Mouse (Mus musculus) retina, embryonic 14.5 days (tissue): Measurements from ENCODE around the gene Man1a.

Experiments used
- DNase-seq: peaks from one replicate; pipeline ENCODE4 v3.0.0-alpha.2; 2015; ENCODE audit warnings: low spot score

The Man1a gene

DNA sequence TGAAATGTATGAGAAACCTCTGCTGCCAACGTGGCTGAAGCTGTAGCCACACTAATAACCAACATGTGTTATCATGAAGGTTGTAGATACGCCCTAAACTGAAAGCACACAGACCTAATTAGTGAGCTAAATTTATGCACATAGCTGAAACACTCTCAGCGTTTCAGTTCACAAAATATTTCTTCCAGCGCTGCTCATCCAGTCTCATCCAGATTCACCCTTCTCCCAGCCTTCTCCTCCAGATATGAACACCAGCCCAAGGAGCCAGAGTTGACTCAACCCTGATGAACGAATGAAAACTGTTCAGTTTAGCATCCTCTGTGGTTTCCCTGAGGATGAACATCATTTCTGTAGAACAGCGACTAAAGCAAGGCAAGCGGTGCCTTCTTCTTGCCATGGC is 15.8 kb downstream of the Man1a start:
- no peak for DNase-seq

DNA sequence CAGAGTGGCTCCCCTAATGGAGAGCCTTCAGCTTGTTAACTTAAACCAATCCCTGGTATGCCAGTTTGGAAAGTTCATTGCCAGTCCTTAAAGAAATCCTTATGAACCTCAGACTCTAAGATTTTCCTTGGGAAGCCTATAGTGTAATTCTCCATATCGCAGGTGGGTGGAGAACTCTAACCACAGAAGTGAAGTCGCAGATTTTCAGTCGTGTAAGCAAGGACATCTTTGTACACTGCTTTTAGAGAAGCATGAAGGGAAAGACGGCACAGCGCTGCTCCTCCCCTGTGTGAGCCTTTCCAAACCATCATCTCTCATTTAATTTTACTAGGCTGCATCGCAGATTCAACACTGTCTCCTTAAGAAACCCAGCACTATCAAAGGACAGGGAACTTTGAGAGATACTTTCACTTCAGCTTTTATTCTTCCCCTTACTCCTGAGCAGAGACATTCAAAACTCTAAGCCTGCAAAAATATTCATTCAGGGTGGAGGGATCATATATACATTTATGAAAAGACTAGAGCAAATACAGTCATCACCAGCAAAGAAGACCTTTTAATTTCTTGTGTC is 16.6 kb downstream of the Man1a start:
- peak; percentile 26 for DNase-seq

DNA sequence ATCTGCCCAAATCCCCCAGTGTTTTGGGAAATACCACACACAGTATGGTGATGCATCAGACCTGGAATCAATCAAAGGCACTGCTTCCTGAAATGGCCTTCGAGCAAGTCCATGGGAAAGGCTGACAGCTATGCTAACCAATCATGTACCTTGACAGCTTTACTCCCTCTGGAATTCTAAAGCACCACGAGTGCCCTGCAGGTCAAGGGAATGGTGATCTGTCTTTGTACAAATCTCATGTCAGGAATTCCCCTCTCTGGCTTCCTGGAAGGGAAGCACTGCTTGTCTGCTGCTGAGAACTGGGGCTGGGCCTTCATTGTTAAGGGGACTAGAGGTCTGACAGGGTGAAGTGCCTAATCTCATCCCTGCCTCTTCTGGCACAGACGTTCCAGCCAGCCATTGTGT is 17.3 kb downstream of the Man1a start:
- no peak for DNase-seq

- no peak for DNase-seq
These were observed 17.8 kb downstream of the Man1a start for GRCm38 (mm10) chr10:54058657-54059056.

- DNase-seq: no peak
These were observed 22.2 kb downstream of the Man1a start for GRCm38 (mm10) chr10:54054188-54054587.

- DNase-seq: no peak
These were observed 28.5 kb downstream of the Man1a start for GRCm38 (mm10) chr10:54047885-54048284.

DNA sequence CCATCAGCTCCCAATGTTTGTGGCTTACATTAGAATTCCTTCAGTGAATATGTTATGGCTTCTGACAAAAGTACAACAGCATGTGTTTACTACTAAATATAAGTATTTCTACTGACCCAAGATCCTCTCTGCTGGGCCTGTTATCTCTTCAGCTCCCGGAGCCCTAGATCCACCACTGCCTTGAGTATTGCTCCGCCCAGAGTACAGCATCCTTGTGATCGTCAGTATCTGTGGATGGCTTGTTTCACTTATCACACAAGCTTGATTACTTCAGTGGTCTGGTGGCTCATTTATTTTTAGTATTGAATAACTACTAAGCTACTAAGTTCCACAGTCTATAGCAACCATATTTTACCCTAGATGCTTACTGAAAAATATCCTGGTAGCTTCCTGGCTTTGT is 33.1 kb downstream of the Man1a start:
- no peak for DNase-seq

- no peak for DNase-seq
These were observed 34.1 kb downstream of the Man1a start for GRCm38 (mm10) chr10:54042212-54042840.

DNA sequence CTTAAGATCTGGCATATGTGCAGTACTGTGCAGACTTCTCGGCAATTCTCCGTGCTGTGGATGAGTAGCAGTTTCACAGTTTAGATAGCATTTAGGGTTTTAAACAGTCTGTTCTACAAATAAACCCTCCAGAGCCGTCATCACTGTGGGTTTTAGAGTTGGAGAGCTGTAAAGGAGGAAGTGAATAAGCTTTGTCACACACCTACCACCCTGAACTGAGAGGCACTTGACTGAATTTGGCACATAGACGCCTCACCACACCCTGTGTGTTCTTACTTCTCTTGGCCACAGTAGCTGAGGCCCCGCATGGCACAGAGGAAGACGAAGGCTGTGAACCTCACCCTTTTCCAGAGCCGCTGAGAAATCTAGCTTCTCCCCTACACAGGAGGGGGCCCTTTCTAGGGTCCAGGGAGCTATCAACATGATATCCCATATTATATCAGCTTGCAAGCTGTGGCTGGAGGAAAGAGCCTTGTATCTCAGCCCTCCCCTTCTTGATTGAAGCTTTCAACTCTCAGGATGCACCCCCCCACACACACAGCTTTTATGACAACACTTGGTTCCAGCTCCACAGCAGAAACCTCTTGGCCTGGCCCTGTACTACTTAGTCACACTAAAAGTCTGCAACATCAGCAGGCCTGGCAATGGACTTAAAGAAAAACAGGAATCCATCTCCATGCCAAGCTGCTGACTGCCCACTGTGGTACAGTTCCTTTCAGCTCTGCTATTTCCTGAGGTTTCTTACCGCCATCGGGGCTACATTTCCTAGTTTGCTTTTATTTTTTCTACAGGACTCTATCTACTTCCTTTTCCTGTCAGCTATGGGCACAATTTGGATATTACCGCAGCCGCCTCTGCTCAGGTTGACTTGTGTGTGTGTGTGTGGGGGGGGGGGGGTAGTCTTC is 35.9 kb downstream of the Man1a start:
- no peak for DNase-seq

DNA sequence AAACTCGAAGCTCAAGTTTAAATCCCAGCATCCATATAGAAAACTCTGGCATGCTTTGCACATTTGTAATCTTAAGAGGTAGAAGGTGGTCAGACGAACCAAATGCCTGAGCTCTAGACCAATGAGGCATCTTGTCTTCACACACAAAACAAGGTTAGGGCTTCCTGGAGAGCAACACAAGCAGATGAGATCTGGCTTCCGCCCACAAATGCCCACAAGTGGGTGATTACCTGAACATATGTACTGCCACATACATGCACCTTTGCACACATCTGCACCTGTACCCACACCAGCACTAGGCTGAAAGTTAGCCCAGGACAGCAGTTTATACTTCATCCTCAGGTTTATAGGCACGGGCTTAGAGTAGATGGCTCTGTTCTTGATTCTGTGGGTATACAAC is 36.7 kb downstream of the Man1a start:
- DNase-seq: no peak

GRCm38 (mm10) chr10:54038734-54039133 is 37.7 kb downstream of the Man1a start:
- DNase-seq: no peak

DNA sequence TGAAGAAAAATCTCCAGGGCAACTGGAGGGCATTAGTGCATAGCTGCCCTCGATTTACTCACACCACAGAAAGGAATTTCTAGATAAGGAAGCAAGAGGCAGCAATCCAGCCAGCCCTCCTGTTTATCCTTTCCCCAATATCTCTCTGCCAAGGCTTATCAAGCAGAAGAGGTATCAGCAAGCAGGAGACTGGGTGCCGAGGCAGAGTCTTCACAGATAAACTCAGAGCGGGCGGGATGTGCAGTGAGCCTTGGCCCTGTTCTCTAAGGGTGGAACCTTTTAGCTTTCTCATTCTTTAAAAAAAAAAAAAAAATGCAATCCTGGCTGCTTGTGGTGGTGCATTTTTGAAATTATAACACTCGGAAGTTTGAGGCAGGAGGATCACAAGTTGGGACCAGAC is 38.2 kb downstream of the Man1a start:
- DNase-seq: no peak

- DNase-seq: no peak
These were observed 38.9 kb downstream of the Man1a start for GRCm38 (mm10) chr10:54037348-54038010.

- DNase-seq: no peak
These were observed 40.8 kb downstream of the Man1a start for GRCm38 (mm10) chr10:54035586-54035985.

- no peak for DNase-seq
These were observed 41.6 kb downstream of the Man1a start for GRCm38 (mm10) chr10:54034779-54035178.

DNA sequence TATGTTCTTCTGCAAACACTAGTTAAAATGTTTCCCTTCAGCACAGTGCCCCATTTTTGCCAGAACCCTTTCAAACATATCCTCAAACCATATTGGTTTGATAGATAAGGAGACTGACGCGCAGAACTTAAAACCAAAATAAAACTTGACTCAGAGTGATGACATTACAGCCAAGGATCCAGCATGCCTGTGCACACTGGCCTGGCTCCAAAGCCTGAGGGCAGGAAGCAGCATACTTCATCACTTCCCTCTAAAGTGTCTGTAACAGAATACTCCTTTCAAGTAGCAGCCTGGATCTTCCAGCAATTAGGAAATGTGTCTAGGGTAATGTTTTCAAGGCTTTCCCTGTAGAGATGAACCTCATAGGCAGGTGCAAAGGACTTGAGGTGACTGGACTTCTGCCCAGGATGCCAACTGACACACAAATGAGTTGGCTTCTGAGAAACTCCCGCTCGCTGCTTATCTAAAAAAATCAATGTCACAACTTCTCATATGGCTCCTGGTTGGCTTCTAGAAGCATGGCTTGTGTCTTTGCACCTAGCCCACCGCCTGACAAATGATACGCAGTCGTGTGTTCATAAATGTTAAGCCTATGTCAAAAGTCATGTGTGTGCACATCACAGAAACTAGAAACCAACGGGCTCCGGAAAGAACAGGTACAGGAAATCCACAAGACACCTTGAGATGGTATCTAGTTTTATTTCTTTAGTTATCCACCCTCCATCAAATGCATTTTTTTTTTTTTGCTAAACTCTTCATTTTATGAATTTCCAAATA is 43.9 kb downstream of the Man1a start:
- DNase-seq: no peak

DNA sequence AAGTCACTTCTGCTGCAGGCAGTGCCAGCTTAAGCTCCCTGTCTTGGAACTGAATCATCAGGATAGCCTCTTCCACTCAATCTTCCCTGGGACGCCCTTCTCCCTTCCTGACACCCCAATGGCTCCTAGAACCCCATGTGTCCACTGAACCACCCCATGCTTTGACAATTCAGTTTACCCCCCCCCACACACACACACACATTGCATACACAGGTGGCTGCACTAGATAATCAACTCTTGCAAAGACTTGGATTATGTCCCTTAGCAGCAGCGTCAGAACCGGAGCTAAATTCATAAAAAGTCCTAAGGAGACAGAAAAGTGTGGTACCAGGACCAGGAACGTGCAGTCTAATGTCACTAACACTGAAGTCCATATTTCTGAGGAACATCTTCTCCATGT is 47.5 kb downstream of the Man1a start:
- DNase-seq: no peak

- no peak for DNase-seq
These were observed 49.5 kb downstream of the Man1a start for GRCm38 (mm10) chr10:54026738-54027427.

DNA sequence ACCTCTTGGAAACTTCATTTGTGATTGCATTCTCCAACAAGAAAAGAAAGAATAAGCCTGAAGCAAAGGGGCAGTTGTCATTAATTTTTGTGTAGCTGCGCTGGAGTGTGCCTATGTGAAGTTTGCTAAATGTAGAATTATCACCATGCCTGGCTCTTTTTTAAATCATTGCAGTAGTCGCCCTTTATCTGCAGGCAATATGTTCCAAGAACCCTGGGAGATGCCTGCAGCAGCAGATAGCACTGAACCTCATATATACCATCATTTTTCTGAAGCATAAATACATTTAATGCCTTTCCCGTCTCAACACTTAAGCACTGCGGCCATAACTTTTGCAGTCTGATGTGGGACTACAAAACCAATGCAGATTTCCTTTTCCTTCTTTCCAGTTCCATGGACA is 50.3 kb downstream of the Man1a start:
- no peak for DNase-seq

- DNase-seq: no peak
These were observed 58.4 kb downstream of the Man1a start for GRCm38 (mm10) chr10:54017904-54018454.
